Mouse (Mus musculus): ENCODE data around the gene Zc3h4. TPM values are rescaled to one million over a fixed set of nuclear protein-coding genes. Genes with fewer than 3 reads are reported as not detected.

Zc3h4 gene
- polyA plus RNA-seq, 1 experiment from 2014 or later = 26.1 TPM

- Histone ChIP-seq H3K9ac (peak overlapping the region; percentile 62; the same call in 1 of the 2 replicates), H3K9me3 (no peaks in the 10 kb centered on the region), H3K27me3 (no peaks in the 10 kb centered on the region), H3K4me1 (peaks cover 7% of the 10 kb centered on the region), H3K36me3 (peaks cover 9% of the 10 kb centered on the region; the same call in 1 of the 2 replicates), H3K27ac (peak overlapping the region; percentile 24; the same call in 1 of the 2 replicates), H3K4me2 (replicated peaks) (peak overlapping the region; percentile 63), H3K4me3 (peak overlapping the region; percentile 71)
- peak; percentile 45 for ATAC-seq (ENCODE audit: insufficient number of reproducible peaks, insufficient read depth, low FRiP score, low TSS enrichment)
- WGBS = under 1% methylated on average over 23 of the region's 23 CpGs
Measured at GRCm38 (mm10) chr7:16453118-16453711, 52.5 kb downstream of the Zc3h4 start.

- Histone ChIP-seq H3K27ac (no peak overlapping the region), H3K4me3 (no peak overlapping the region), H3K27me3 (no peaks in the 10 kb centered on the region), H3K4me2 (replicated peaks) (no peak overlapping the region), H3K9me3 (no peaks in the 10 kb centered on the region), H3K36me3 (peaks cover 9% of the 10 kb centered on the region; the same call in 1 of the 2 replicates), H3K4me1 (peaks cover 7% of the 10 kb centered on the region), H3K9ac (no peak overlapping the region)
- 96% methylated on average over 14 of the region's 14 CpGs for WGBS
- ATAC-seq (ENCODE audit: insufficient number of reproducible peaks, insufficient read depth, low FRiP score, low TSS enrichment) = no peak
Measured at GRCm38 (mm10) chr7:16455016-16455415, 54.3 kb downstream of the Zc3h4 start.

- Histone ChIP-seq H3K9ac (no peak overlapping the region), H3K4me2 (replicated peaks) (no peak overlapping the region), H3K27me3 (peaks cover 6% of the 10 kb centered on the region; the same call in 1 of the 2 replicates), H3K4me1 (peaks cover 7% of the 10 kb centered on the region), H3K4me3 (no peak overlapping the region), H3K27ac (no peak overlapping the region), H3K9me3 (no peaks in the 10 kb centered on the region), H3K36me3 (peaks cover 9% of the 10 kb centered on the region; the same call in 1 of the 2 replicates)
- ATAC-seq (ENCODE audit: insufficient number of reproducible peaks, insufficient read depth, low FRiP score, low TSS enrichment) = no peak
- 85% methylated on average over 3 of the region's 5 CpGs for WGBS
Measured at GRCm38 (mm10) chr7:16456289-16456688, 55.6 kb downstream of the Zc3h4 start.

DNA sequence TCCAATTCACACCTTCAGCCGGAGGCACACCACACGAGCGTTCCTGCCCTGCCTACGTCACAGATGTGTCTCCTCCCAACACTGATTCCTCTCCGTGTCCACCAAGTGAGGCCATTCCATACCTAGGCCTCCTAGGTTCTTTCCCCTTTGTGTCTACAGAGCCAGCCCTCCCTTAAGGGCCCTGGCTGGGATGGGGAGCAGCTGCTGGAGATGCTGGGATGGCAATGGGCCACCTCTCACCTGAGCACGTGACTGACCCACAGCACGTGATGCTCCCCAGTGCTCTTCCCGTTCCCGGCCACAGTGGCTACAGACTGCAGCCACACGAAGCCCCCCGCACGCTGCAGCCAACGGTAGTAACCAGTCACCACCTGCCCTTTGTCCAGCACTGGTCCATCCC, 59.9 kb downstream of the Zc3h4 start:
- no peak for ATAC-seq (ENCODE audit: insufficient number of reproducible peaks, insufficient read depth, low FRiP score, low TSS enrichment)
- H3K4me1 ChIP-seq = no peaks in the 10 kb centered on the region
- H3K4me3 ChIP-seq = no peak overlapping the region
- peaks cover 12% of the 10 kb centered on the region for H3K27me3 ChIP-seq
- no peaks in the 10 kb centered on the region for H3K9me3 ChIP-seq
- H3K9ac ChIP-seq = no peak overlapping the region
- H3K4me2 ChIP-seq (replicated peaks) = no peak overlapping the region
- WGBS = 65% methylated on average over 13 of the region's 13 CpGs
- H3K36me3 ChIP-seq = peaks cover 6% of the 10 kb centered on the region; the same call in 1 of the 2 replicates
- no peak overlapping the region for H3K27ac ChIP-seq

- no peak for ATAC-seq (ENCODE audit: insufficient number of reproducible peaks, insufficient read depth, low FRiP score, low TSS enrichment)
- 61% methylated on average over 6 of the region's 6 CpGs for WGBS
- no peak overlapping the region for H3K4me2 ChIP-seq (replicated peaks)
- H3K4me1 ChIP-seq = no peaks in the 10 kb centered on the region
- H3K36me3 ChIP-seq = 0 out of 2 replicates have a peak, but pooled peaks cover under 1% of the 10 kb centered on the region
- H3K9me3 ChIP-seq = no peaks in the 10 kb centered on the region
- H3K27me3 ChIP-seq = peaks cover 12% of the 10 kb centered on the region
- H3K9ac ChIP-seq = no peak overlapping the region
- no peak overlapping the region for H3K4me3 ChIP-seq
- no peak overlapping the region for H3K27ac ChIP-seq
Measured at GRCm38 (mm10) chr7:16461151-16461550, 60.4 kb downstream of the Zc3h4 start.

DNA sequence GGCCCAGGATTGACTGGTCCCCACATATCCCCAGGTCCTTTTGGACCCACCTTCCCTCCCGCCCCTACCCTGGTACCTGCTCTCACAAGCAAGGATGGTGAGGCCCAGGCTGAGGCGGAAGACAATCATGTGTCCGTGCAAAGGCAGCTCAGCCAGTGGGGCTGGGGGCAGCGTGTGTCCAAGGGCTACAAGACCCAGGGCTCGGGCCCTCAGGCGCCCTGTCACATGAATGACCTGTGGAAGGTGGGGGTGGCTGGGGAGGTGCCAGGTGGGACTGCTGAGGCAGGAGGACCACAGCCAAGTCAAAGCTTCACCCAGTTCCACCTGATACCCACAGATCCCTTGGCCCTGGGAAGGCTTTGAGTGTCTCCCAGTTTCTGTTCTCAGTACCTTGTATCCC, 61.0 kb downstream of the Zc3h4 start:
- Histone ChIP-seq H3K9me3 (no peaks in the 10 kb centered on the region), H3K27ac (no peak overlapping the region), H3K4me2 (replicated peaks) (no peak overlapping the region), H3K4me3 (no peak overlapping the region), H3K27me3 (peaks cover 12% of the 10 kb centered on the region), H3K4me1 (no peaks in the 10 kb centered on the region), H3K36me3 (no peaks in the 10 kb centered on the region), H3K9ac (no peak overlapping the region)
- ATAC-seq (ENCODE audit: insufficient number of reproducible peaks, insufficient read depth, low FRiP score, low TSS enrichment) = no peak
- 70% methylated on average over 6 of the region's 6 CpGs for WGBS

DNA sequence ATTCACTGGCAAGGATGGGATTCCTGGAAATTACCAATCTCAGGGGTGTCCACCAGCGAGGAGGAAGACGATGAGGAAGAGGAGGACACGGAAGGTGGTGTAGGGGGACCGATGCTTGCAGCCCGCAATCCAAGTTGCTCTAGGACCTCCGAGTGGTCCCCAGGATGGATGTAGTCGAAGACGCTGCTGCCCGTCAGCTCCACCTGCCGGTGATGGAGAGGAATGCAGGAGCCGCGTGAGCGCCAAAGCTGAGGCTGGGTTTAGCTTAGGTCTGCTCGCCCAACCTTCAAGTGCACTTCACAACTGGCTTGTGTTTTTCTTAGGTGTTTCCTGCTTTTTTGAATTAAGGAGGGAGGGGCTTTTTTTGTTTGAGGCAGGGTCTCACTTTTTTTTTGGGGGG, 62.5 kb downstream of the Zc3h4 start:
- no peaks in the 10 kb centered on the region for H3K9me3 ChIP-seq
- no peak for ATAC-seq (ENCODE audit: insufficient number of reproducible peaks, insufficient read depth, low FRiP score, low TSS enrichment)

GRCm38 (mm10) chr7:16465160-16465559, 64.5 kb downstream of the Zc3h4 start:
- WGBS = 10% methylated on average over 8 of the region's 8 CpGs
- H3K27me3 ChIP-seq = peaks cover 12% of the 10 kb centered on the region
- H3K4me1 ChIP-seq = no peaks in the 10 kb centered on the region; the same call in 1 of the 2 replicates
- no peak overlapping the region for H3K27ac ChIP-seq
- H3K36me3 ChIP-seq = no peaks in the 10 kb centered on the region
- H3K9ac ChIP-seq = no peak overlapping the region
- H3K9me3 ChIP-seq = no peaks in the 10 kb centered on the region
- H3K4me3 ChIP-seq = no peak overlapping the region
- ATAC-seq (ENCODE audit: insufficient number of reproducible peaks, insufficient read depth, low FRiP score, low TSS enrichment) = 0 out of 2 replicates have a peak, but pooled peaks have one; percentile 14
- H3K4me2 ChIP-seq (replicated peaks) = no peak overlapping the region

More for the DNA sequence above, 62.5 kb downstream of the Zc3h4 start:
- 2% methylated on average over 14 of the region's 14 CpGs for WGBS
- no peaks in the 10 kb centered on the region; the same call in 1 of the 2 replicates for H3K4me1 ChIP-seq
- H3K27me3 ChIP-seq = peaks cover 12% of the 10 kb centered on the region
- no peaks in the 10 kb centered on the region for H3K36me3 ChIP-seq
- H3K9ac ChIP-seq = no peak overlapping the region
- no peak overlapping the region for H3K4me3 ChIP-seq
- no peak overlapping the region for H3K4me2 ChIP-seq (replicated peaks)
- no peak overlapping the region for H3K27ac ChIP-seq

DNA sequence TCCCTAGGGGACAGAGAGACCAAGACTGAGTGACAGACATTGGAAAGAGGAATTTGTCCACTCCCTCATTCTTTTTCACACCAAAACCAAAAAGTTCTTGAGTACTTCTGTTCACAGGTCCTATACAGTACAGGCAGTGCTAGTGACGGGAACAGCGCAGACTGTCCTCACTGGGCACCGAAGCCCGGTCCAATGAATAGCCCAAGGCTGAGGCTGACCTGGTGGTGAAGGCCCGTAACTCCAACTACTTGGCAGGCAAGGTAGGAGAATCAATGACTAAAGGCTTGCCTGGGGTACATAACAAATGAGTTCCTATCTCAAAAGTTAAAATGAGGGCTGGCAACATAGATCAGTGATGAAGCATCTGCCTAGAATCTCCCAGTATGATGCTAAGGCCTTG, 64.9 kb downstream of the Zc3h4 start:
- no peak overlapping the region for H3K9ac ChIP-seq
- H3K4me2 ChIP-seq (replicated peaks) = no peak overlapping the region
- no peak for ATAC-seq (ENCODE audit: insufficient number of reproducible peaks, insufficient read depth, low FRiP score, low TSS enrichment)
- H3K4me1 ChIP-seq = no peaks in the 10 kb centered on the region; the same call in 1 of the 2 replicates
- 93% methylated on average over 5 of the region's 5 CpGs for WGBS
- no peaks in the 10 kb centered on the region for H3K36me3 ChIP-seq
- no peak overlapping the region for H3K4me3 ChIP-seq
- H3K9me3 ChIP-seq = no peaks in the 10 kb centered on the region
- peaks cover 13% of the 10 kb centered on the region for H3K27me3 ChIP-seq
- H3K27ac ChIP-seq = no peak overlapping the region

- H3K27me3 ChIP-seq = peaks cover 15% of the 10 kb centered on the region
- 67% methylated on average over 4 of the region's 4 CpGs for WGBS
- H3K36me3 ChIP-seq = no peaks in the 10 kb centered on the region
- H3K27ac ChIP-seq = no peak overlapping the region
- H3K9ac ChIP-seq = no peak overlapping the region
- no peaks in the 10 kb centered on the region for H3K9me3 ChIP-seq
- H3K4me2 ChIP-seq (replicated peaks) = no peak overlapping the region
- no peaks in the 10 kb centered on the region; the same call in 1 of the 2 replicates for H3K4me1 ChIP-seq
- ATAC-seq (ENCODE audit: insufficient number of reproducible peaks, insufficient read depth, low FRiP score, low TSS enrichment) = no peak
- H3K4me3 ChIP-seq = no peak overlapping the region
Measured at GRCm38 (mm10) chr7:16466565-16466964, 65.9 kb downstream of the Zc3h4 start.

DNA sequence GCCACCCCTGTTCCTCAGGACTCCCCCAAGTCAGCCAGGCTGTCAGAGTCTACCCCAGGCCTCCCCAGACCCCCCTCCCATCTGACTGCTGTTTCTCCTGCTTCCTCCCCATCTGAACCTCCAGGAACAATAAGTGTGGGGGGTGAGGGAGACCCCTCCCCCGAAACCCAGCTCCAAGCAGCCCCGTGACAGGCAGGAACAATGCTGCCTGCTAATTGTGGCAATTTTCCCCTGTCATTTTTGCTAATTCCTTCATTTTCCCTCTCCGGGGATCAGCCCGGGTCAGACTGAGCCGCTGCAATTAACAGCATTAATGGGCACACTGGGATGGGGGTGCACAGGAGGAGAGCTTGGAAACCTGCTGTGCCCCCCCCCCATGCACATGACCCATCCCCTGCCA, 67.4 kb downstream of the Zc3h4 start:
- no peak overlapping the region for H3K4me2 ChIP-seq (replicated peaks)
- H3K4me3 ChIP-seq = no peak overlapping the region
- no peaks in the 10 kb centered on the region for H3K9me3 ChIP-seq
- H3K36me3 ChIP-seq = no peaks in the 10 kb centered on the region
- H3K4me1 ChIP-seq = no peaks in the 10 kb centered on the region; the same call in 1 of the 2 replicates
- no peak for ATAC-seq (ENCODE audit: insufficient number of reproducible peaks, insufficient read depth, low FRiP score, low TSS enrichment)
- 12% methylated on average over 5 of the region's 5 CpGs for WGBS
- peaks cover 25% of the 10 kb centered on the region for H3K27me3 ChIP-seq
- no peak overlapping the region for H3K9ac ChIP-seq
- no peak overlapping the region for H3K27ac ChIP-seq

DNA sequence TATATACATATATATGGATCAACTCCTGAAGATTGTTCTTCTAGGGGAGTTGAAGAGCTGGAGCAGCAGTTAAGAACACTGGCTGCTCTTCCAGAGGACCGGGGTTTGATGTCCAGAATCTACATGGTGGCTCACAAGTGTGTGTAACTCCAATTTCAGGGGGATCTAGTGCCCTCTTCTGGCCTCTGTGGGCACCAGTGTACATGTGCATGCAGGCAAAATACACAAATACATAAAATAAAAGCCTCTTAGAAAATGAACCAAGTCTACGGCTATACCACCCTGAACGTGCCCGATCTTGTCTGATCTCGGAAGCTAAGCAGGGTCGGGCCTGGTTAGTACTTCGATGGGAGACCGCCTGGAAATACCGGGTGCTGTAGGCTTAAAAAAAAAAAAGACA, 70.8 kb downstream of the Zc3h4 start:
- peaks cover 10% of the 10 kb centered on the region for H3K4me1 ChIP-seq
- no peaks in the 10 kb centered on the region for H3K36me3 ChIP-seq
- 32% methylated on average over 9 of the region's 9 CpGs for WGBS

More for the DNA sequence above, 70.8 kb downstream of the Zc3h4 start:
- H3K27ac ChIP-seq = no peak overlapping the region
- peaks cover 59% of the 10 kb centered on the region for H3K27me3 ChIP-seq
- H3K9ac ChIP-seq = no peak overlapping the region
- no peak overlapping the region for H3K4me2 ChIP-seq (replicated peaks)
- no peaks in the 10 kb centered on the region for H3K9me3 ChIP-seq
- no peak overlapping the region for H3K4me3 ChIP-seq
- ATAC-seq (ENCODE audit: insufficient number of reproducible peaks, insufficient read depth, low FRiP score, low TSS enrichment) = no peak
